Mouse (Mus musculus): ENCODE measurements around the gene Chst12. TPM values are rescaled to one million over a fixed set of nuclear protein-coding genes. Genes with fewer than 3 reads are reported as not detected.
A peak's percentile ranks its signal among the peaks of the same experiment; 100 is the strongest.

Gene Chst12
- polyA plus RNA-seq, 1 experiment = 14.7 TPM

DNA sequence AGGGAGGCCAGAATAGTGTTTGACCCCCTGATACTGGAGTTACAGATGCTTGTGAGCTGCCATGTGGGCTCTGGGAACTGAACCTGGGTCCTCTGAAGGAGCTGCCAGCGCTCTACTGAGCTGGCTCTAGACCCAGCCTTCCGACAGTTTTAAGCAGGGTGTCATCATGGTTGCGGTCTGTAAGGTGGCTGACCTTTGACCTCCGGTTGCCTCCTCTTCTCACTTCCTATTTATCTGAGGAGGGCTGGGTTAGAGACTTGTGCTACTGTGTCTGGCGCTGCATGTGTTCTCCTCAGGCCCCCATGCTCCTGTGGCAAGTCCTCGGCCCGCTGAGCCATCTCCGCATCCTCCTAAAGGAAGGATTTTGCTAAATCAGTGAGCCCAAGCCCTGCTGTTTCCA lies 8.6 kb downstream of the Chst12 start:
- no peak for TF ChIP-seq USF1 (IDR thresholded peaks at IDR 0.05; ENCODE audit: low read depth)
- TF ChIP-seq CEBPB (IDR thresholded peaks at IDR 0.05; ENCODE audit: low read depth) = no peak
- no peak for TF ChIP-seq MAX (IDR thresholded peaks at IDR 0.05)
- no peak for TF ChIP-seq MYOD1 (IDR thresholded peaks at IDR 0.05; ENCODE audit: control insufficient read depth, insufficient read length, low read depth)
- no peak for TF ChIP-seq CTCF (IDR thresholded peaks at IDR 0.05; ENCODE audit: control insufficient read depth, insufficient read depth, insufficient read length)
- no peak for TF ChIP-seq FOSL1 (IDR thresholded peaks at IDR 0.05; ENCODE audit: insufficient read depth, low read length, poor library complexity, severe bottlenecking)

DNA sequence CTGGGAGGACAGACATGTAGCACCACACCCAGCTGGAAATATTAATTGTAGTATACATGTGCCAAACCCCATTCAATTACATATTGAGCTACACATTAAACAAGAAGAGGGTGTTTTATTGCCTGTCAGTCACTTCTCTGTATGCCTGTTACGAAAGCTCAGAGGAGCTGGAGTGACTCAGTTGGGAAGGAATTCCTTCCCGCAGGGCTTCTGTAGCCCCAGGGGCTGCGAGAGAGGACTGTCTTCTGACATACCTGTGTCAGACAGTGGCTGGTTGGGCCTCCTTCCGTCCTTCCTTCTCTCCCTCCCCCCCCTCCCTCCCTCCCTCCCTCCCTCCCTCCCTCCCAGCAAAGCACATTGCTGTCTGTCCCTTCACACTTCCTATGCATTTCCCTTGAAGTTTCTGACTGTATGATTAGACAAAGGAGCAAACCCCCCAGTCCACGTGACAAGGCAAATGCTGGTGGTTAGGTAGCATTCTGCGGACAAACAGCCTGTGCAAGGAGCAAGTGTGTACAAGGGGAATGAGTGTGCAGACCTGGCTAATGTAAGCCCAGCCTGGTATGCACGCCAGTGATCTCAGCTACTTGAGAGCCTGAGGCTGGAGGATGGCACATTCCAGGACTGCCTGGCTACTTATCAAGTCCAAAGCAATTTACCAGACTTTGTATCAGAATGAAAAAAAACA lies 9.6 kb downstream of the Chst12 start:
- Histone ChIP-seq H3K4me3 (ENCODE audit: insufficient read depth, poor library complexity, severe bottlenecking) (no peak overlapping the region), H3K79me3 (ENCODE audit: low read depth) (peaks cover 9% of the 10 kb centered on the region), H3ac (ENCODE audit: control insufficient read depth, insufficient read length, low read depth) (peak overlapping the region; percentile 40), H3K27me3 (ENCODE audit: control insufficient read depth, insufficient read depth, insufficient read length) (no peaks in the 10 kb centered on the region), H3K36me3 (ENCODE audit: control insufficient read depth, insufficient read depth) (peaks cover 9% of the 10 kb centered on the region), H3K79me2 (ENCODE audit: control insufficient read depth, insufficient read depth) (peaks cover 54% of the 10 kb centered on the region)
- TF ChIP-seq MAX (IDR thresholded peaks at IDR 0.05) = peak; percentile 69
- TF ChIP-seq MYOG (IDR thresholded peaks at IDR 0.05; ENCODE audit: control insufficient read depth, extremely low read depth, insufficient read length) = no peak
- TF ChIP-seq CTCF (IDR thresholded peaks at IDR 0.05; ENCODE audit: control insufficient read depth, insufficient read depth, insufficient read length) = no peak
- TF ChIP-seq USF1 (IDR thresholded peaks at IDR 0.05; ENCODE audit: low read depth) = peak; percentile 71
- peak; percentile 8 for TF ChIP-seq FOSL1 (IDR thresholded peaks at IDR 0.05; ENCODE audit: insufficient read depth, low read length, poor library complexity, severe bottlenecking)
- no peak for TF ChIP-seq MYOD1 (IDR thresholded peaks at IDR 0.05; ENCODE audit: control insufficient read depth, insufficient read length, low read depth)
- TF ChIP-seq CEBPB (IDR thresholded peaks at IDR 0.05; ENCODE audit: low read depth) = peak; percentile 91

More for the DNA sequence above, 8.6 kb downstream of the Chst12 start:
- peaks cover 9% of the 10 kb centered on the region for H3K79me3 ChIP-seq (ENCODE audit: low read depth)
- H3K79me2 ChIP-seq (ENCODE audit: control insufficient read depth, insufficient read depth) = peaks cover 52% of the 10 kb centered on the region
- H3K36me3 ChIP-seq (ENCODE audit: control insufficient read depth, insufficient read depth) = peaks cover 6% of the 10 kb centered on the region
- H3K27me3 ChIP-seq (ENCODE audit: control insufficient read depth, insufficient read depth, insufficient read length) = no peaks in the 10 kb centered on the region
- H3ac ChIP-seq (ENCODE audit: control insufficient read depth, insufficient read length, low read depth) = no peak overlapping the region
- H3K4me3 ChIP-seq (ENCODE audit: insufficient read depth, poor library complexity, severe bottlenecking) = no peak overlapping the region

DNA sequence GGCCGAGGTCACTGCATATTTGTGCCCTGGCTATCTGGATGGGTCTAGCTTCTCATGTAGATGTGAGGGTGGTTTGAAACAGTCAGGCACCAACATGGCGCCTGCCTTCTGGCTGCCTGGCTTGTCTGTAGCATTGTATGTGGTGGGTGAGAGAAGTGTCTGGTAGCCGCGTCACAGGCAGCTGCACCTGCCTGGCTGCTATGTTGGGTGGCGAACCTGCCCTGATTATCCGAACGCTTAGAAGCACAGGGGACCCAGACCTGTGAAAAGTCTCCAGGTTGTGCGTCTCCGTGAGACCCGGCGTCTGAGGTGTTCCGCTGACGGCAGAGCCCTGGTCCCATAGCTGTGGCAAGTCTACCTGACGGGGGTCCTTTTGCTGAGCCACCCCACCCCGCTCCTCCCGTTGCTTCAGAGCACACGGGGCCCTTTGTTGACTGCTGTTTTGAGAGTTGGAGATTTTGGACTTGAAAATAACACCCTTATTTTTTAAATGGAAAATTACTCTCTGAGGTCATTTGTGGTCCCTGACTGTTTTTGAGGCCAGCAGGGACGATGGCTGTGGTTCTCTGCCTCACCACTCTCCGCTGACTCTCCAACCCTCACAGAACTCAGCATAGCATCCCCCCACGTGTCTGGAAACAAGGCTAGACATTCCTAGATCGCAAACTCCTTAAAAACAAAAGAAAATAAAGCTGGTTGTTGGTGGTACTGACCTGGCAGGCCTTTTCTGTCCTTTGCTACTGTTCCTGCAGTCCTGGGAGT lies 12.0 kb downstream of the Chst12 start:
- Histone ChIP-seq H3K36me3 (ENCODE audit: control insufficient read depth, insufficient read depth) (peaks cover 11% of the 10 kb centered on the region), H3K4me3 (ENCODE audit: insufficient read depth, poor library complexity, severe bottlenecking) (no peak overlapping the region), H3K27me3 (ENCODE audit: control insufficient read depth, insufficient read depth, insufficient read length) (no peaks in the 10 kb centered on the region), H3ac (ENCODE audit: control insufficient read depth, insufficient read length, low read depth) (no peak overlapping the region), H3K79me3 (ENCODE audit: low read depth) (peaks cover 11% of the 10 kb centered on the region), H3K79me2 (ENCODE audit: control insufficient read depth, insufficient read depth) (peaks cover 64% of the 10 kb centered on the region)
- TF ChIP-seq USF1 (IDR thresholded peaks at IDR 0.05; ENCODE audit: low read depth) = no peak
- no peak for TF ChIP-seq CTCF (IDR thresholded peaks at IDR 0.05; ENCODE audit: control insufficient read depth, insufficient read depth, insufficient read length)
- TF ChIP-seq MAX (IDR thresholded peaks at IDR 0.05) = no peak
- no peak for TF ChIP-seq CEBPB (IDR thresholded peaks at IDR 0.05; ENCODE audit: low read depth)
- no peak for TF ChIP-seq MYOG (IDR thresholded peaks at IDR 0.05; ENCODE audit: control insufficient read depth, extremely low read depth, insufficient read length)
- TF ChIP-seq FOSL1 (IDR thresholded peaks at IDR 0.05; ENCODE audit: insufficient read depth, low read length, poor library complexity, severe bottlenecking) = no peak
- no peak for TF ChIP-seq MYOD1 (IDR thresholded peaks at IDR 0.05; ENCODE audit: control insufficient read depth, insufficient read length, low read depth)

DNA sequence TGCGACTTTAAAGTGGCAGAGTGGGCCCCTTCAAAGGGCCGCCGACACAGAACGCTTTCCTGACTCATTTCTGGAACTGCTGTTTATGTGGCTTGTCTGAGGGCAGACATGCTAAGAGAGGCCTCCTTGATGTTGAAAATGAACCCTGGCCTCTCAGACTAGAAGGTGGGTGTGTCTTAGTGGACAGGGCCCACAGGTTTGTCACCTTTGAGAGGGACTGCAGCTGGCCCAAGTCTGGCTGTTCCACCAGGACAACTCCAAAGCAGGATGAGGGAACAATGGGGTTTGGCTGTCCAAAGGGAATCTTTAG lies 12.5 kb downstream of the Chst12 start:
- H3K79me3 ChIP-seq (ENCODE audit: low read depth) = peaks cover 11% of the 10 kb centered on the region
- H3ac ChIP-seq (ENCODE audit: control insufficient read depth, insufficient read length, low read depth) = no peak overlapping the region
- TF ChIP-seq MAX (IDR thresholded peaks at IDR 0.05) (no peak), USF1 (IDR thresholded peaks at IDR 0.05; ENCODE audit: low read depth) (no peak), CTCF (IDR thresholded peaks at IDR 0.05; ENCODE audit: control insufficient read depth, insufficient read depth, insufficient read length) (no peak)
- no peak overlapping the region for H3K4me3 ChIP-seq (ENCODE audit: insufficient read depth, poor library complexity, severe bottlenecking)
- H3K36me3 ChIP-seq (ENCODE audit: control insufficient read depth, insufficient read depth) = peaks cover 11% of the 10 kb centered on the region
- H3K79me2 ChIP-seq (ENCODE audit: control insufficient read depth, insufficient read depth) = peaks cover 64% of the 10 kb centered on the region
- no peaks in the 10 kb centered on the region for H3K27me3 ChIP-seq (ENCODE audit: control insufficient read depth, insufficient read depth, insufficient read length)

DNA sequence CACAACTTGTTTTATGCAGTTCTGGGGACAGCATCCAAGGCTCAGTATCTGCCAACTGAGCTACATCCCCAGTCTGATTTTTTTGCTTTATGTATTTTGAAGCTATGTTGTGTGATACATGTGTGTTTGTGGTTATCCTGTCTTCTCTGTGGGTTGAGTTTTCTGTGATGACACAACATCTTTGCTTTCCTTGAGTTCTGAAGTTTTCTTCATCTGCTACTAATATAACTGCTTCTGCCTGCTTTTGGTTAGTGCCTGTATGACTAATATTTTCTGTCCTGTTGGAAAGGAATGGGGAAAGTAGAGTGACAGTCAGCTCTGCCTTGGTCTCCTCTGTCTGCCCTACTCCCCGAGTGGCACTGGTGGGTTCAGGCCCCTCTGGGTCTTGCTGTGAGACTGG lies 15.8 kb downstream of the Chst12 start:
- Histone ChIP-seq H3ac (ENCODE audit: control insufficient read depth, insufficient read length, low read depth) (no peak overlapping the region), H3K4me3 (ENCODE audit: insufficient read depth, poor library complexity, severe bottlenecking) (no peak overlapping the region), H3K79me2 (ENCODE audit: control insufficient read depth, insufficient read depth) (peaks cover 57% of the 10 kb centered on the region), H3K27me3 (ENCODE audit: control insufficient read depth, insufficient read depth, insufficient read length) (no peaks in the 10 kb centered on the region), H3K79me3 (ENCODE audit: low read depth) (peaks cover 7% of the 10 kb centered on the region), H3K36me3 (ENCODE audit: control insufficient read depth, insufficient read depth) (peaks cover 18% of the 10 kb centered on the region)
- no peak for TF ChIP-seq MYOG (IDR thresholded peaks at IDR 0.05; ENCODE audit: control insufficient read depth, extremely low read depth, insufficient read length)
- TF ChIP-seq MYOD1 (IDR thresholded peaks at IDR 0.05; ENCODE audit: control insufficient read depth, insufficient read length, low read depth) = no peak

DNA sequence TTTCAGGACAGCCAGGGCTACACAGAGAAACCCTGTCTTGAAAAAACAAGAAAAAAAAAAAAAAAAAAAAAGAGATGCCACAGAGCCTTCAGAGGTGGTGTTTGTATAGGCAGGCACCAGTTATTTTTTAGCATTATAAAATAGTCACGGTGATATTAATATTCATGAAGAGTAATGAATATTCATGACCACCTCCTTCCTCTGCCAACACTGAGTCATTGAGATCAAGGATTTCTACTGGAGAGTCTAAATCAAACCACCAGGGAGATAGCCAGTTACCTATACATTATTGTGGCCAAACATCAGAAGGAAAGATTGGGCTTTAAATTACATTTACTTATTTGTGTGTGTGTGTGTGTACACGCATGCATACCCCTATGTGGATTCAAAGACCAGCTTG lies 21.4 kb downstream of the Chst12 start:
- peaks cover 10% of the 10 kb centered on the region for H3K36me3 ChIP-seq (ENCODE audit: control insufficient read depth, insufficient read depth)
- H3K27me3 ChIP-seq (ENCODE audit: control insufficient read depth, insufficient read depth, insufficient read length) = no peaks in the 10 kb centered on the region
- H3ac ChIP-seq (ENCODE audit: control insufficient read depth, insufficient read length, low read depth) = no peak overlapping the region
- no peak overlapping the region for H3K4me3 ChIP-seq (ENCODE audit: insufficient read depth, poor library complexity, severe bottlenecking)
- peaks cover 1% of the 10 kb centered on the region for H3K79me3 ChIP-seq (ENCODE audit: low read depth)
- TF ChIP-seq CTCF (IDR thresholded peaks at IDR 0.05; ENCODE audit: control insufficient read depth, insufficient read depth, insufficient read length) (no peak), FOSL1 (IDR thresholded peaks at IDR 0.05; ENCODE audit: insufficient read depth, low read length, poor library complexity, severe bottlenecking) (no peak), USF1 (IDR thresholded peaks at IDR 0.05; ENCODE audit: low read depth) (no peak), CEBPB (IDR thresholded peaks at IDR 0.05; ENCODE audit: low read depth) (no peak), MAX (IDR thresholded peaks at IDR 0.05) (no peak), MYOG (IDR thresholded peaks at IDR 0.05; ENCODE audit: control insufficient read depth, extremely low read depth, insufficient read length) (no peak), MYOD1 (IDR thresholded peaks at IDR 0.05; ENCODE audit: control insufficient read depth, insufficient read length, low read depth) (no peak)
- peaks cover 12% of the 10 kb centered on the region for H3K79me2 ChIP-seq (ENCODE audit: control insufficient read depth, insufficient read depth)
